Mouse (Mus musculus) forebrain, embryonic 10.5 days (tissue): ENCODE measurements around the gene Agap1. TPM values are rescaled to one million over a fixed set of nuclear protein-coding genes. Genes with fewer than 3 reads are reported as not detected.

Experiments
- DNase-seq: peaks from one replicate; pipeline ENCODE4 v3.0.0-alpha.2; 2017; ENCODE audit warnings: low spot score; ENCODE audit errors: extremely low spot score
- H3K27ac ChIP-seq: fragments of 300-500 bp; sonication (generic); 2 replicates; pipeline ENCODE4 v1.5.1; 2016; ENCODE audit warnings: mild to moderate bottlenecking
- H3K27me3 ChIP-seq: fragments of 300-500 bp; sonication (generic); 2 replicates; pipeline ENCODE4 v1.6.1; 2016; ENCODE audit warnings: mild to moderate bottlenecking; ENCODE audit not compliant: poor library complexity, severe bottlenecking
- H3K36me3 ChIP-seq: fragments of 300-500 bp; sonication (generic); replicated peaks from 2 replicates; pipeline ENCODE4 v1.6.1; 2016; ENCODE audit warnings: mild to moderate bottlenecking, moderate library complexity
- H3K4me1 ChIP-seq: fragments of 300-500 bp; sonication (generic); 2 replicates; pipeline ENCODE4 v1.6.1; 2016
- H3K4me3 ChIP-seq: fragments of 300-500 bp; sonication (generic); 2 replicates; pipeline ENCODE4 v1.5.1; 2016; ENCODE audit warnings: mild to moderate bottlenecking, moderate library complexity
- H3K9me3 ChIP-seq: fragments of 300-500 bp; sonication (generic); 2 replicates; pipeline ENCODE4 v1.6.1; 2016; ENCODE audit warnings: mild to moderate bottlenecking, moderate library complexity
- WGBS: fragments of 180-500 bp; shearing (Covaris S2); methylation state at CpG from one replicate; pipeline ENCODE4 v1.1.7; 2016; 5-methylcytosine and 5-hydroxymethylcytosine counted together
- polyA plus RNA-seq: library from polyadenylated mRNA; unstranded; fragments of >200 nt; fragmentation: Nextera tagmentation; extraction: Ambion mirVana; gene quantifications from 2 replicates; pipeline ENCODE4 v1.2.1, GENCODE M21; 2016

Agap1 gene
- polyA plus RNA-seq = 14.3 and 14.7 TPM in 2 replicates

- peak within 1 kb of the TSS; percentile 97 for H3K27ac ChIP-seq
- H3K4me1 ChIP-seq = peaks cover 34% of the 10 kb centered on the region
- peaks cover 13% of the 10 kb centered on the region for H3K9me3 ChIP-seq
- H3K27me3 ChIP-seq = peaks cover 16% of the 10 kb centered on the region
- H3K4me3 ChIP-seq = peak within 1 kb of the TSS; percentile 83
- peaks cover 22% of the 10 kb centered on the region for H3K36me3 ChIP-seq
- under 1% methylated on average over 113 of the region's 118 CpGs for WGBS
- peak; percentile 89 for DNase-seq
These were observed at the start of gene Agap1 for GRCm38 (mm10) chr1:89454196-89455123. Gene Agap1 (plus strand): TSS chr1:89454806.

- Histone ChIP-seq H3K4me3 (no peak overlapping the region), H3K36me3 (no peaks in the 10 kb centered on the region), H3K9me3 (peaks cover 4% of the 10 kb centered on the region; the same call in 1 of the 2 replicates), H3K4me1 (peaks cover 3% of the 10 kb centered on the region), H3K27me3 (no peaks in the 10 kb centered on the region), H3K27ac (no peak overlapping the region)
- WGBS = 92% methylated on average over 6 of the region's 6 CpGs
- no peak for DNase-seq
These were observed 48.6 kb upstream of the Agap1 start for GRCm38 (mm10) chr1:89405991-89406390.

DNA sequence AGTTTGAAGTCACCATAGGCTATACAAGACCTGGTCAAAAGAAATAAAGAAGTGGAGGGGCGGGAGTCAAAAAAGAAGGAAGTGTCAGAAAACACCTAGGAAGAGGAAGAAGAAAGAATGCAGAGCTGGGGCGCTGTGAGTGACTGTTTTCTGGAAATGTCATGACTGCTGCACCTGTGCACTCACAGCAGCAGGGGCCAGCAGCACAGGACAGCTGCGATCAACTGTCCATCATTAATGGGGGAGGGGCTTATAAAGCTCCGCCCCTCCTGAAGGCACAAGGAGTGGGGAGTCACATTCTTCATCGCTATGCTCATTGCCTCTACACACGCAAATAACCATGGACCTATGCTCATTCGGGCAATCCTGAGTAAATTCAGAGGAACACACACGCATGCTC lies 46.6 kb upstream of the Agap1 start:
- H3K27me3 ChIP-seq = no peaks in the 10 kb centered on the region
- H3K9me3 ChIP-seq = peaks cover 4% of the 10 kb centered on the region; the same call in 1 of the 2 replicates
- H3K36me3 ChIP-seq = no peaks in the 10 kb centered on the region
- H3K27ac ChIP-seq = no peak overlapping the region
- H3K4me3 ChIP-seq = no peak overlapping the region
- WGBS = 89% methylated on average over 8 of the region's 8 CpGs
- no peak for DNase-seq
- H3K4me1 ChIP-seq = no peaks in the 10 kb centered on the region

DNA sequence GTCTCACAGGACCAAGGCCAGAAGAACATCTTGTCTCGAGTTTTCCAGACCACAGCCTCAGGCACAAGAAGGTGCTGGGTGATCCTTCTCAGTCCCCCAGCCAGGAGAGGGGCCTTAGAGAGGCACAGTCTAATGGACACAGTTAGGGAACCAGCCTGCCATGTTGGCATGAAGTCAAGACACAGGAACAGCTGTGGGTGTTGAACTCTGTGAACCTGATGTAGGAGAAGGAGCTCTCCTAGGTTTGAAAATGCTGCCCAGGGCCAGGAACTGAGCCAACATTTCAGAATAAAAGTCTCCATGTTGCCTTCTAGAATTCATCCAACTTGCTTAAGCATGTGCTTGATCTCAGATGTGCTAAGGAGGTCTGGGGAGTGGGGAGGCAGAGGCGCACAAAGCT lies 41.5 kb upstream of the Agap1 start:
- 84% methylated on average over 2 of the region's 2 CpGs for WGBS
- Histone ChIP-seq H3K27me3 (no peaks in the 10 kb centered on the region), H3K27ac (no peak overlapping the region), H3K4me1 (peaks cover 21% of the 10 kb centered on the region), H3K4me3 (no peak overlapping the region), H3K36me3 (no peaks in the 10 kb centered on the region), H3K9me3 (no peaks in the 10 kb centered on the region)
- no peak for DNase-seq

DNA sequence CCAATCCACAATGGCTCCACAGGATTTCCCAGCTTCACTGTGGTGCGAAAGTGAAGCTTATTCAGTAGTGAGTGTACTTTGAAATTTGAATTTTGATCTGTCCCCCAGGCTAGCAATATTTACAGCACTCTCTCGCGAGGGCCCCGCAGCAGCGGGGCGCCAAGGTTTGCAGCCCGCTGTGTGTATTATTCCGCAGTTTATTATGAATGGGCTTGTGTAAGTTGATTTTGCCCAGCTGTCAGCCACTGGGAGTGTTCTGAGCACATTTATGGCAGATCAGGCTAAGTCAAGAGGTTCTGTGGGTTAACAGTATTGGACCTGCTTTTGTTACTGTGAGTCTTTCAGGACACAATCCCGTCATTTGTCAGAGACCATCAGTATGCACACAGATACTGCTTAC lies 40.0 kb upstream of the Agap1 start:
- Histone ChIP-seq H3K9me3 (no peaks in the 10 kb centered on the region), H3K27ac (no peak overlapping the region), H3K4me3 (no peak overlapping the region), H3K4me1 (peaks cover 21% of the 10 kb centered on the region), H3K27me3 (no peaks in the 10 kb centered on the region), H3K36me3 (no peaks in the 10 kb centered on the region)
- 89% methylated on average over 9 of the region's 9 CpGs for WGBS
- DNase-seq = no peak

GRCm38 (mm10) chr1:89416929-89417328 lies 37.7 kb upstream of the Agap1 start:
- WGBS = 48% methylated on average over 5 of the region's 5 CpGs
- DNase-seq = no peak
- Histone ChIP-seq H3K4me3 (no peak overlapping the region), H3K27me3 (no peaks in the 10 kb centered on the region), H3K27ac (no peak overlapping the region), H3K36me3 (no peaks in the 10 kb centered on the region), H3K9me3 (no peaks in the 10 kb centered on the region), H3K4me1 (peaks cover 21% of the 10 kb centered on the region)

DNA sequence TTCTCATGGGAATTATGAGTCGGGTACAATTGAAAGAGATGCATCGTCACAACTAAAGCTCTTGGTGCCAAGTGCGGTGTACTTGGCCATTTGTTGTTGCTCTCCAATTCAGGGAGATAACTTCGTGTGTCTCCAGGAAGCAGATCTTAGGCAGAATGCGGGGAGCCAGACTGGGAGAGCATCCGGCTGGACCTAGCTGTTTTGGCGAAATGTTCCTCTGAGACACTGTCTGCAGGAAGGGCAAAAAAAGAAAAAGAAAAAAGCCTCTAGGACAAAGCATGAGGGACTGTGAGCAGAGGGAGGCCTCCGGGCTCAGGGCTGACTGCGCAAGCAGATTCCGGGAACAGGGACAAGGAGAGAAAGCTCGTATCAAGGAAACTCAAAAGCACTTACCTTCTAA lies 34.0 kb upstream of the Agap1 start:
- Histone ChIP-seq H3K4me3 (no peak overlapping the region), H3K27ac (no peak overlapping the region), H3K4me1 (peaks cover 11% of the 10 kb centered on the region; the same call in 1 of the 2 replicates), H3K9me3 (no peaks in the 10 kb centered on the region), H3K36me3 (no peaks in the 10 kb centered on the region), H3K27me3 (no peaks in the 10 kb centered on the region)
- no peak for DNase-seq
- 86% methylated on average over 11 of the region's 11 CpGs for WGBS

GRCm38 (mm10) chr1:89421401-89421800 lies 33.2 kb upstream of the Agap1 start:
- Histone ChIP-seq H3K36me3 (no peaks in the 10 kb centered on the region), H3K4me1 (0 out of 2 replicates have a peak, but pooled peaks cover 10% of the 10 kb centered on the region), H3K27me3 (no peaks in the 10 kb centered on the region), H3K9me3 (no peaks in the 10 kb centered on the region), H3K4me3 (no peak overlapping the region), H3K27ac (no peak overlapping the region)
- WGBS = 90% methylated on average over 4 of the region's 4 CpGs
- no peak for DNase-seq

- WGBS = 93% methylated on average over 6 of the region's 6 CpGs
- H3K9me3 ChIP-seq = peaks cover 7% of the 10 kb centered on the region; the same call in 1 of the 2 replicates
- no peak overlapping the region for H3K4me3 ChIP-seq
- no peak for DNase-seq
- H3K4me1 ChIP-seq = 0 out of 2 replicates have a peak, but pooled peaks cover 6% of the 10 kb centered on the region
- no peaks in the 10 kb centered on the region for H3K27me3 ChIP-seq
- H3K36me3 ChIP-seq = no peaks in the 10 kb centered on the region
- H3K27ac ChIP-seq = no peak overlapping the region
These were observed 30.0 kb upstream of the Agap1 start for GRCm38 (mm10) chr1:89424563-89424962.

DNA sequence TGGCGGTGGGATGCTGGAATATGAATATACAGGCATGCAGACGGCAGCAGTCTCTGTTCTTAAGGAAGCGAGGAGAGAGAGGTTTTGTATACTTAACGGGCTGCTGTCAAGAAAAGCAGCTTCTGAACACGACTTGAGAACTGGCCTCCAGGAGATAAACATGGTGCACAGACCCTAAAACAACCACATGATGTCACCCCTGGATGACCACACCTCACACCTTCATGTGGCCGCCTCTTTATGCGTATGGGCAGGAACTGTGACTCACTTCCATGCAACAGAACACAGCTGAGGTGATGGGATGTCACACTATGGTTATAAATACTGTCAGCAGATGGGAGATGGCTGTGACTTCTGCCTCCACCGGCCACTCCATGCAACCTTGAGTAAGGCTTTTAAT lies 28.5 kb upstream of the Agap1 start:
- Histone ChIP-seq H3K27me3 (no peaks in the 10 kb centered on the region), H3K27ac (no peak overlapping the region), H3K9me3 (peaks cover 8% of the 10 kb centered on the region; the same call in 1 of the 2 replicates), H3K4me3 (no peak overlapping the region), H3K4me1 (peaks cover 17% of the 10 kb centered on the region), H3K36me3 (no peaks in the 10 kb centered on the region)
- WGBS = 84% methylated on average over 8 of the region's 8 CpGs
- DNase-seq = no peak

DNA sequence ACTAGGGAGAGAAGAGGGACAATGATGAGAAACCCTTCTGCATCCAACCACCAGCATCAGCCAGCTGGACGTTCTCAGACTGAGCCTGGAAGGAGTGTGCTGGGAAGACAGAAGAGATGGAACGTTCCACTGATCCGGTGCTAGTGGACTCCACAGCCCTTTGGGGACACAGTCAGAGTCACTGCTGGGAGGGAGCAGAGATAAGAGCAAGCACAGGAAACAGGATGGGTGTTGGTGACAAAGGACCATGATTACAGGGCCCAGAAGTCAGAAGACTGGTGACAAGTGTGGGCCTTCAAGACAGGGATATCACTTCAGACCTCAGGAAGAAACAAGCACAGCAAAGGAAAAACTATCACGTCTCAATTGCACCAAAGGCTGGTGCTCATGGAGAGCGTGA lies 25.9 kb upstream of the Agap1 start:
- no peaks in the 10 kb centered on the region for H3K27me3 ChIP-seq
- 87% methylated on average over 5 of the region's 5 CpGs for WGBS
- peaks cover 8% of the 10 kb centered on the region; the same call in 1 of the 2 replicates for H3K9me3 ChIP-seq

GRCm38 (mm10) chr1:89429946-89430640 lies 24.5 kb upstream of the Agap1 start:
- Histone ChIP-seq H3K27me3 (no peaks in the 10 kb centered on the region), H3K4me3 (no peak overlapping the region), H3K4me1 (peaks cover 17% of the 10 kb centered on the region), H3K27ac (0 out of 2 replicates have a peak overlapping the region, but pooled peaks have one; percentile 22), H3K9me3 (peaks cover 8% of the 10 kb centered on the region; the same call in 1 of the 2 replicates), H3K36me3 (no peaks in the 10 kb centered on the region)
- 46% methylated on average over 11 of the region's 11 CpGs for WGBS
- DNase-seq = no peak

More for the DNA sequence above, 25.9 kb upstream of the Agap1 start:
- Histone ChIP-seq H3K4me1 (peaks cover 17% of the 10 kb centered on the region), H3K4me3 (no peak overlapping the region), H3K36me3 (no peaks in the 10 kb centered on the region), H3K27ac (no peak overlapping the region)
- DNase-seq = no peak
